Mouse (Mus musculus): Measurements from ENCODE around the gene Rin3.

DNA sequence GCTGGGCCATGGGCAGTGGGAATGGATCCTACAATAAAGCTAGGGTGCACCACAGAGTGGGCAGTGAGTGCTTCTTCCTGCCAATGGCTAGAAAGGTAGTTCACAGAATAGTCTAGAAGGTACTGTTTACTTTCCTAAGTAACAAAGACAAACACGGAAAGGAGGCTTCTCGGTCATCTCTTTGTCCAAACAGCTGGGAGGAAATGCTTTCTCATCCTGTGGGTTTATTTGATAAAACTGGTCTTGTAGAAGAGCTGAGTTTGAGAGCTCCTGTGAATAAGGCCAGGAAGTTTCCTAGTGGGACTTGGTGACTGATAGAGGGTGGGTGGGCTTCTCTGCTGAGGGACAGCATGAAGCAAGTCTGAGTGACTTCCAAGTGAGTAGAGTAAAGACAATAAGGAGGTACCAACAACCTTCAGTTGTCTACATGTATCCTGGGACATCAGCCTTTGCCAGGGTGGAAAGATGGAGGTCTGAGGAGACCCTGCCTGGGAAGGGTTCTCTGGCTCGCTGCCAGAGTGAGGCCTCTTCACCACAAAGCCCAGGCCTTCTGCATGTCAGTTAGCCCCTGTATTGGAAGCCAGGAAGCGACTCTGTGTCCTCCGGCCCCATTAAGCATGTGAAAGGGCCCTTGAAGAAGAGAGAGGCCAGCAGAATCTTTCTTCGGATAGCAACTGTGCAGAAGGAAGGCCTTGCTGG, 5.2 kb downstream of the Rin3 start:
- TF ChIP-seq CTCF (IDR thresholded peaks at IDR 0.05; ENCODE audit: insufficient read depth, low read length): no peak
- no peak for TF ChIP-seq POLR2A (IDR thresholded peaks at IDR 0.05; ENCODE audit: borderline replicate concordance, extremely low read depth, low read depth, low read length)
